Mouse (Mus musculus) kidney, adult 2 months (tissue): ENCODE data around the gene Dcst2. TPM values are rescaled to one million over a fixed set of nuclear protein-coding genes. Genes with fewer than 3 reads are reported as not detected.
A peak's percentile ranks its signal among the peaks of the same experiment; 100 is the strongest.

Experiments used
- DNase-seq: peaks from one replicate; pipeline ENCODE4 v3.0.0; 2021
- H3K27ac ChIP-seq: fragments of 200-500 bp; 2 replicates; pipeline ENCODE4 v1.5.1; 2012; ENCODE audit warnings: low read depth, low read length, control low read depth, inconsistent platforms; ENCODE audit not compliant: insufficient read depth
- H3K27me3 ChIP-seq: fragments of 200-500 bp; replicated peaks from 2 replicates; pipeline ENCODE4 v1.6.1; 2012; ENCODE audit warnings: mild to moderate bottlenecking, moderate library complexity, low read length, inconsistent platforms; ENCODE audit not compliant: control insufficient read depth, insufficient read depth
- H3K36me3 ChIP-seq: fragments of 200-500 bp; 2 replicates; pipeline ENCODE4 v1.6.1; 2012; ENCODE audit warnings: mild to moderate bottlenecking, moderate library complexity, low read length, inconsistent platforms; ENCODE audit not compliant: control insufficient read depth, insufficient read depth
- H3K4me1 ChIP-seq: fragments of 200-500 bp; 2 replicates; pipeline ENCODE4 v1.6.1; 2011; ENCODE audit warnings: low read length; ENCODE audit not compliant: control insufficient read depth, insufficient read depth
- H3K4me3 ChIP-seq: fragments of 200-500 bp; 2 replicates; pipeline ENCODE4 v1.5.1; 2011; ENCODE audit warnings: mild to moderate bottlenecking, low read depth, low read length, control low read depth; ENCODE audit not compliant: insufficient read depth
- CTCF ChIP-seq: fragments of 200-500 bp; conservative IDR thresholded peaks from 2 replicates; pipeline ENCODE4 v1.5.1; 2011; ENCODE audit warnings: low read depth, mild to moderate bottlenecking, control low read depth, low read length, moderate library complexity, mixed read lengths; ENCODE audit not compliant: insufficient read depth, insufficient read length
- POLR2A ChIP-seq: fragments of 200-500 bp; IDR thresholded peaks from one replicate; pipeline ENCODE4 v1.6.1; 2011; ENCODE audit warnings: low read depth, low read length, control low read depth
- WGBS: fragments of 180-500 bp; shearing (Covaris S2); methylation state at CpG from one replicate; pipeline ENCODE4 v1.1.7; 2018; 5-methylcytosine and 5-hydroxymethylcytosine counted together
- polyA plus RNA-seq: library from polyadenylated mRNA; depleted of rRNA; stranded (reverse); fragments of >200 nt; gene quantifications from 2 replicates; pipeline ENCODE4 v1.2.3, GENCODE M21; 2012

Gene Dcst2
- polyA plus RNA-seq, 1 experiment: 0.41 TPM

- no peaks in the 10 kb centered on the region for H3K27me3 ChIP-seq
- DNase-seq: peak; percentile 95
- 1% methylated on average over 10 of the region's 12 CpGs for WGBS
- TF ChIP-seq CTCF: no peak
- TF ChIP-seq POLR2A: peak; percentile 26
- H3K4me3 ChIP-seq: peak overlapping the region; percentile 65
- no peaks in the 10 kb centered on the region for H3K36me3 ChIP-seq
- H3K27ac ChIP-seq: peak overlapping the region; percentile 93
- H3K4me1 ChIP-seq: peaks cover 19% of the 10 kb centered on the region
These were observed 33.1 kb downstream of the Dcst2 start for GRCm38 (mm10) chr3:89394894-89395256.

GRCm38 (mm10) chr3:89395419-89395805 is 33.6 kb downstream of the Dcst2 start:
- WGBS: 7% methylated on average over 10 of the region's 10 CpGs
- peak; percentile 32 for DNase-seq
- Histone ChIP-seq H3K27me3 (no peaks in the 10 kb centered on the region), H3K36me3 (no peaks in the 10 kb centered on the region), H3K27ac (peak overlapping the region; percentile 93), H3K4me3 (peak overlapping the region; percentile 65), H3K4me1 (peaks cover 13% of the 10 kb centered on the region; the same call in 1 of the 2 replicates)
- TF ChIP-seq CTCF (no peak), POLR2A (no peak)

- Histone ChIP-seq H3K27me3 (no peaks in the 10 kb centered on the region), H3K4me1 (peaks cover 10% of the 10 kb centered on the region; the same call in 1 of the 2 replicates), H3K27ac (peak overlapping the region; percentile 6), H3K4me3 (peak overlapping the region; percentile 65), H3K36me3 (no peaks in the 10 kb centered on the region)
- 1% methylated on average over 44 of the region's 44 CpGs for WGBS
- no peak for TF ChIP-seq POLR2A
- TF ChIP-seq CTCF: peak; percentile 90
- peak; percentile 82 for DNase-seq
These were observed 34.3 kb downstream of the Dcst2 start for GRCm38 (mm10) chr3:89395806-89396653.

GRCm38 (mm10) chr3:89396654-89397005 is 34.9 kb downstream of the Dcst2 start:
- H3K36me3 ChIP-seq: no peaks in the 10 kb centered on the region
- H3K4me3 ChIP-seq: peak overlapping the region; percentile 65; the same call in 1 of the 2 replicates
- peaks cover 6% of the 10 kb centered on the region; the same call in 1 of the 2 replicates for H3K4me1 ChIP-seq
- peak overlapping the region; percentile 28; the same call in 1 of the 2 replicates for H3K27ac ChIP-seq
- H3K27me3 ChIP-seq: no peaks in the 10 kb centered on the region
- TF ChIP-seq POLR2A: no peak
- TF ChIP-seq CTCF: no peak
- 0% methylated on average over 4 of the region's 4 CpGs for WGBS
- DNase-seq: no peak

- no peaks in the 10 kb centered on the region for H3K27me3 ChIP-seq
- no peak for DNase-seq
- WGBS: 88% methylated on average over 7 of the region's 7 CpGs
- peaks cover 6% of the 10 kb centered on the region; the same call in 1 of the 2 replicates for H3K4me1 ChIP-seq
- no peak overlapping the region for H3K4me3 ChIP-seq
- H3K36me3 ChIP-seq: no peaks in the 10 kb centered on the region
- no peak overlapping the region for H3K27ac ChIP-seq
- TF ChIP-seq CTCF (no peak), POLR2A (no peak)
These were observed 39.6 kb downstream of the Dcst2 start for GRCm38 (mm10) chr3:89401329-89401728.

- WGBS: 76% methylated on average over 5 of the region's 5 CpGs
These were observed 40.9 kb downstream of the Dcst2 start, which contains the start of gene Lenep for GRCm38 (mm10) chr3:89402693-89403092. TSS of gene Lenep (minus strand) at chr3:89402793.

GRCm38 (mm10) chr3:89406887-89407286 is 45.1 kb downstream of the Dcst2 start:
- no peaks in the 10 kb centered on the region for H3K27me3 ChIP-seq
- H3K27ac ChIP-seq: no peak overlapping the region
- no peak overlapping the region for H3K4me3 ChIP-seq
- peaks cover 6% of the 10 kb centered on the region; the same call in 1 of the 2 replicates for H3K4me1 ChIP-seq
- no peak for DNase-seq
- H3K36me3 ChIP-seq: peaks cover 2% of the 10 kb centered on the region; the same call in 1 of the 2 replicates
- 89% methylated on average over 6 of the region's 6 CpGs for WGBS
- TF ChIP-seq POLR2A (no peak), CTCF (no peak)

More at GRCm38 (mm10) chr3:89402693-89403092, 40.9 kb downstream of the Dcst2 start, which contains the start of gene Lenep:
- Histone ChIP-seq H3K36me3 (no peaks in the 10 kb centered on the region), H3K27ac (no peak within 1 kb of the TSS), H3K27me3 (no peaks in the 10 kb centered on the region), H3K4me3 (no peak within 1 kb of the TSS), H3K4me1 (no peaks in the 10 kb centered on the region)
- TF ChIP-seq CTCF (no peak), POLR2A (no peak)
- no peak for DNase-seq
